Mouse (Mus musculus): ENCODE measurements around the gene Kcmf1. TPM values are rescaled to one million over a fixed set of nuclear protein-coding genes. Genes with fewer than 3 reads are reported as not detected.

Gene Kcmf1
- total RNA-seq (2021) = 10 to 100 TPM; 95.8 to 98.9 TPM

DNA sequence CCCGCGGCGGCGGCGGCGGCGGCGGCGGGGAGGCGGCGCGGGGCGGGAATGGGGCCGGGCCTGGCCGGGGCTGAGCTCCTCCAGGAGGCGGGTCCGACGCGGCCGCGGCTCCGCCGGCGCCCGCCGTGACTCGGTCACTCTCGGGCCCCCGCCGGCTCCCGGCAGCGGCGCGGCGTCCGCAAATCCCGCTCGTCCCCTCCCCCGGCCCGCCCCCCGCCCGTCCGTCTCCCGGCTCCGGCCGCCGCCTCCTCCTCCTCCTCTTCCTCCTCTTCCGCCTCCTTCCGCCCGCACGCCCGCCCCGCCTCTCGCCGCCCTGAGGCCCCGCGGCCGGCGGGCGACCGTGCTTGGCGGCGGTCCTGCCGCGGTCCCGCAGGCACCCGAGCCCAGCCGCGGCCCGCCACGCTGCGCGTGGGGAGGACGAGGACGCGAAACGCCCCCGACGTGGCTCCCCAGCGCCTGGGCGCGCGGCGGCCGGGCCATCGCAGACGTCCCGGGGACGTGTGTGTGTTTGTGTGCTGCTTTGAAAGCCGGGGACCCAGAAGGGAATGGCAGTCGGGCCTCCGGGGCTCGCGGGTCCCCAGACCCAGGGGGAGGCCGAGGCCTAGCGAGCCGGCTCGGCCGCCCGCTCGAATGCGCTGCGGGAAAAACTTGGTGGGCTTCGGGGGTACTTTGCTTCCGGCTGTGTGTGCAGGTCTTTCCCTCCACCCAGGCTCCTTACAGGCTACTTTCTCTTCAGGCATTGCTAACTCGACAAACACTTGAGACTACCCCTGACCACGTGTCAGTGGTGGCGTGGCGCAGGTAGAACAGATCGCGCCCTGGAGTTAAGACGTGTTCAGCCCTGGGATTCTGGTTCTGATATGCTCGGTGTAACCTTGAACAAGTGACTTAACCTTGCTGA is at the start of gene Kcmf1:
TSS of gene Kcmf1 (minus strand) at position 199 of the 901 bp plus-strand sequence.
- DNase-seq = peak; percentile 78

DNA sequence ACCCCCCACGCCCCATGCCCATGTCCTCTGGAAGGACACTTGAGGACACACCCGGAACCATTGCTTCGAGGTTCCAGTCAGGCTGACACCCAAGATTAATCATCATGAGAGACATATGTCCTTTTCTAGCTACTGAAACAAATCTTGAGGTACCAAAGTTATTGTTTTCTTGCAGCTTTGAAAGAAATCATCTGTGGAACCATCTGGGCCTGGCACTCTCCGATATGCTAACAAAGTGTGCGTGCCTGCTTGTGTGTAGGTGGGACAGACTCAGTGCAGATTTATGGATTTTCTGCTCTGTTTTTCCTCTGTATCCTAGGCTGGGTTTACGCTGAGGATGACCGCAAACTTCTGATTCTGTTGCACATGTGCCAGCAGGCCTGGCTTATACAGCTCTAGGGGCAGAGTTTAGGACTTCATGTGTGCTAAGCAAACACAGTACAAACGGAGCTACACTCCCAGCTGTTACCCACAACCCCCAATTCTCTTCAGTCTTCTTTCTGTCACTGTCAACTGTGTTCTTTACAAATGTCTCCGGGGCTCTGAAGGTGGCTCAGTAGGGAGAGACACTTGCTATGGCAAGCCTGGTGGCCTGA is 49.5 kb upstream of the Kcmf1 start:
- DNase-seq = no peak

DNA sequence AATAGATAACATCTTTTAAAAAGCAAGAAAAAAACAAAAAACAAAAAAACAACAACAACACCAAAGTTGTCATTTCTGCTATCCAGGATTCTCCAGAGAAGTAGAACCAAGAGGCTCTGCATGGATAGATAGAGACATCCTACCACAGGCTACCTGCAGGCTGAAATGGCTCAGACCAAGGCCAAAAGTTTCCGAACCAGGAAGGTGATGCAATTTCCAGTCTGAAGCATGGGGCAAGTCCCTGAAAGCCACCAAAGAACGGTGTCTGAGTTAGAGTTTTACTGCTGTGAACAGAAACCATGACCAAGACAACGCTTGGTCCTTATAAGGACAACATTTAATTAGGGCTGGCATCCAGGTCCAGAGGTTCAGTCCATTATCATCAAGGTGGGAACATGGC is 48.6 kb upstream of the Kcmf1 start:
- DNase-seq = no peak

DNA sequence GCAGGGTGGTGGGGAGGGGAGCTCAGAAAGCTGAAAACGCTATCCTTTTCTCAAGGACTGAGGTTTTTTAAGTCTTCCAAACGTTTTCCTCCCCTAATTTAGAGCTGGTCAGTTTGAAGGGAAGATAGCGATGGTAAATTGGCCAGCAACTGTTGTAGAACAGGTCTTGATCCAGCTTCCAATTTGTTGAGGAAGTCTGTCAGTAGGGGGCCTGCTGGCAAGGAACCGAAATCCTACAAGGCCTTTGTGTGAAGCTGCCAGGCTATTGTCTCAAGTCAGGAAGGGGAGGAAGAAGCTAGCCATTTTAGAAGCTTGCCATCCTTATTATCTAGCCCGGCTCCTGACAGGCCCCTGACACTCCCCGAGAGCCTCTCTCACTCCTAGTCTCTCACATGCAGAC is 48.2 kb upstream of the Kcmf1 start:
- peak; percentile 29 for DNase-seq

DNA sequence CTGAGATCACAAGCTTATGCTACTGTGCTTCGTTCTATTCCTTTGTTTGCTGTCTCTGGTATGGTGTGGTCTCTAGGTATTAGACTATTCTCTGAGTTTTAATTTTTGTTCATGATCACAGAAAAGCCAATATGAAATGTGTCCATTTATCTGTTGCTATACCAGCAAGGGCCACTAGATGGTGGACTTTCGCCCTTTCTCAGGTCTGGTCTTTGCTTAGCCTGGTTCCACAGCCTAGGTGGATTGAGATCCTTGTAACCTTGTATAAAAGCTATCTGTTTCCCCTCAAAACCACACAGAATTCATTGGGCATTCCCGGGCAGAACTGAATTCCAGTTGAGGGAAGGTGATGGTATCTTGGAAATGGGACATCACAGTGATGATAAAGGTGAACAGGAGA is 40.7 kb upstream of the Kcmf1 start:
- DNase-seq = peak; percentile 83

DNA sequence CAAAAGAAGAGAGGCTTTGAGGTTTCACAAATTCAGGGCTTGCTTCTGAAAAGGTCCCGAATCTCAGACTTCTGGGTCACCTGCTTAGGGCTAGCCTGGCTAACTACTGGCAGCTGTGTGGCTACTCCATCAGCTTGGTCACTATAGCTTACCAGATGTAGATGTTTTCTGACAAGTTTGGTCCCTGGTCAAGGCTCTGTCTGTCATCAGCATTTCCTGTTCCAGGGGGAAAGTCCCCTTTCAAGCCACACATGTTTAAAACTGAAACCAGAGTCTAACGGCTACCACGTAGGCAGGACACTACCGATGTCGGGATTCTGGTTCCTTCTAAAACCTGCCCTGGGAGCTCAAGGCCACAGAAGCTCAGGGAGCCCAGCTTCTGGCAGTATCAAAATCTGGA is 38.1 kb upstream of the Kcmf1 start:
- DNase-seq = no peak

DNA sequence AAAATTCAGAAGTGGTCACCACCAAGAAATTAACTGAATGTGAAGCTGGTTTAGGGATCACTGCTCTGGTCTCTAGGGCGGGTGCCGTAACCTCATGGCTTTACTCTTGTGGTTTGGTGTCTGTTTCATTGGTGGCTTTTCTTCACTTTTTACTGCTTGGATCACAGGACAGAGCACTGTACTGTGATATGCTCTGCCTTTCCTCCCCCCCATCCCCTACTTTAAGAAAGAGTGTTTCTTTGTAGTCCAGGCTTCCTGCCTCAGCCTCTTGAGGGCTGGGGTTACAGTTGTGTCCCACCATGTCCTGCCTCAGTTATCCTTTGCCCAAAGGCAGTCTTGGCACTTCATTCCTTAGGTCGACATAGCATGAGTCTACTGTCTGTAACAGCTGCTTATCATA is 37.7 kb upstream of the Kcmf1 start:
- DNase-seq = no peak

DNA sequence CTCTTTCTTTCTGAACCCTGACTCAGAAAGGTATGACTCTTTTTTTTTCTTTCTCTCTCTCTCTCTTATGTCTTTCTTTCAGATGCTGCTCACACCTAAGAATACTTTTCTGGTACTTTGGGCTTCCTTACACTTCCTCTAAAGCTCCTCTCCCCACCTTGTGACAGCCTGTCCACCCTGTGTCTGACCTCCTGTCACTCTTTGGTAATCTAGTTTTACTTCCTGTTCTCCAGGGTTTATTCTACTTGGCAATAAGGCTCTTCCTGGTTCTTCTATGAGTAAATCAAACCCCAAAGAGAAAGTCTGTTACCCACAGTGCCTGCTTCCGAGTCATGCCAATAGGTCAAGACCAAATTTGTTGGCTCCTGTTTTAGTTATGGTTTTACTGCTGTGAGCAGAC is 33.2 kb upstream of the Kcmf1 start:
- DNase-seq = no peak

DNA sequence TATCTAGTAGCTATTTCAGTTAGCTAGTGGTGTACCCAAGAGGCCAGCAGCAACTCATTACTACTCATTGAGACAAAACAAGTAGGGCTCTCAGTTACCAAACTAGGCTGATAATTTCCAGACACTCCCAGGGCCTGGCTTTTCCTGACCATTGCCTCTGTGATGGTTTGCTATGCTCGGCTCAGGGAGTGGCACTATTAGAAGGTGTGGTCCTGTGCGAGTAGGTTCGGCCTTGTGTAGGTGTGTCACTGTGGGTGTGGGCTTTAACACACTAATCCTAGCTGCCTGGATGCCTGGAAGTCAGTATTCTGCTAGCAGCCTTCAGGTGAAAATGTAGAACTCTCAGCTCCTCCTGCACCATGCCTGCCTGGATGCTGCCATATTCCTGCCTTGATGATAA is 31.8 kb upstream of the Kcmf1 start:
- DNase-seq = no peak

DNA sequence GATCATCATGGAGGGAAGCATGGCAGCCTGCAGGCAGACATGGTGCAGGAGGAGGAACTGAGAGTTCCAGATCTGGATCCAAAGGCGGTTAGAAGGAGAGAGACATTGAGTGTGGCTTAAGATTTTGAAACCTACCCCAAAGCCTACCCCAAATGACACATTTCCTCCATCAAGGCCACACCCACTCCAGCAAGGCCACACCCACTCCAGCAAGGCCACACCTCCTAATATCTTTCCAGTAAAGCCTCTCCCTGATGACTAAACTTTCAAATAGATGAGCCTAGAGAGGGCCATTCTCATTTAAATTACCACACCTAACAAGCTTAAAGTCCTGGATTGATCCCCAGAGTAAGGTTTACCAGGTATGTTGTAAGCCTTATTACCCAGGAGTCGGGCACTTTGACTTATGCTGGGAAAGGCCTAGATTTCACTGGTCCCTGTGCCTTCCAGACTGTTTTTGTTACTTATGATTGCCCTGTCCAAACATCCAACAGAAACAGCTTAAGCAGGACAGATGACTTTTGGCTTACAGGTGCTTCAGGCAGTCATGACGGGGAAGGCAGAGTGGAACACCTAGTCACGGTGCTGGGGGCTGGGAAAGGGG is 30.1 kb upstream of the Kcmf1 start:
- no peak for DNase-seq

DNA sequence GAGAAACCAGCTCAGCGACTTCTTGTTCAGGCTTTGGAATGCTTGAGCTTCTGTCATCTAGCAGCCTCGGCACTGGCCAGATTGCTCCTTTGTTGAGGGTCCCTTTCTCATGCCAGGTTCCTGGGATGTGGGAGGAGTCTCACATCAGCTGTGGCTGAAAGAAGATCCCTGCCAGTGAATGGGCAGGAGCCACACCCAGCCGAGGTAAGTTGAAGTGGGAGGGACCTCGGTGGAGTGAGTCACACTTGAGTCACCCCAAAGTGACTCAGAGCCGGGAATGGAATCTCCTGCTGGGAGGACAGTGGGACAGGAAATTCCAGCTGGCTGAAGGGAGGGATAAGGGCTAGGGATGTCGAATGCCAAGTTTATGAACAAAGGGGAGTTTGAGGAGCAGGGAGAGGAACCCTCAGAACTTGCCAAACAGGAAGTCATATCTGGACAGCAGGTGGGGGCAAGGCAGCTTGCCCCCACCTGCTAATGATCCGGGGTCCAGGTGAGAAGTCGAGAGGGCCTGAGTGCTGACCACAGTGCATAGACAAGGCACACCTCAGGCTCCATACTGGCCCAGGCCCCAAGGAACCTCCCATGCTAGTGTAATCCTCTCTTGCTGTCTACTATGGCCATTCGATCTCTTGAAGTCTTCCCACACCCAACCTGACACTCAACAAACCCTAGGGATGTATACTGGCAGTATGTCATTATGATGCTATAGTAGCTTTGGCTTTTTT is 27.1 kb upstream of the Kcmf1 start:
- peak; percentile 76 for DNase-seq

DNA sequence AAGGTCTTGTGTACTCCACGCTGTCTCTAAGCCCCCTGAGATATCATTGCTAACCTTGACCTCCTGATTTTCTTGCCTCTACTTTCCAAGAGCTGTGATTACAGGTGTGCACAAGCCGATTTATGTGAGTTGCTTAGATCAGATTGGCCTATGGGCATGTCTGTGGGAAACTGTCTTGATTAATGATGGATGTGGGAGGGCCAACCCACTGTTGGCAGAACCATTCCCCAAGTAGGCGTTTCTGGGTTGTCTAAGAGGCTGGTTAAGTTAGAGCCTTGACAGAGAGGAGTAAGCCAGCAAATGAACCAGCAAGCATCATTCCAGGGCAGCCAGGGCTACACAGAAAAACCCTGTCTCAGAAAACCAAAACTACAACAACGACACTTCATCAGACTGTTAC is 26.3 kb upstream of the Kcmf1 start:
- no peak for DNase-seq

DNA sequence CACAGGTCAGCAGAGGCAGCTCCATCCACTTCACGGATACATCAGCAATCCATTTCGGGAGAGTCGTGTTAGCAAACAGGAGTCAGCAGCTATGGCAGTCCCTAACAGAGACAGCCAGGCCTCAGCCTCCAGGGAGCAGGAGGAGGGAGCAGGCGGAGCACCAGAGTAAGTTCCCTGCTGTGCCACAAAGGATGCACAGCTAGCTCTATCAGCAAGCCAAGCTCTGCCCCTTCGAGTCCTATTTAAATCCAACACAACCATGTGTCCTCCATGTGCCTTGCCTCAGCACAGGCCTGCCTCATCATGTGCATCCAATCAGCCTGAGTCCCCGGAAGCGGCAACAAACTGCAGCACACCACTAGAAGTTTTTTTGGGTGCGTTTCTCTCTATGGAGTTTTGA is 23.6 kb upstream of the Kcmf1 start:
- no peak for DNase-seq

DNA sequence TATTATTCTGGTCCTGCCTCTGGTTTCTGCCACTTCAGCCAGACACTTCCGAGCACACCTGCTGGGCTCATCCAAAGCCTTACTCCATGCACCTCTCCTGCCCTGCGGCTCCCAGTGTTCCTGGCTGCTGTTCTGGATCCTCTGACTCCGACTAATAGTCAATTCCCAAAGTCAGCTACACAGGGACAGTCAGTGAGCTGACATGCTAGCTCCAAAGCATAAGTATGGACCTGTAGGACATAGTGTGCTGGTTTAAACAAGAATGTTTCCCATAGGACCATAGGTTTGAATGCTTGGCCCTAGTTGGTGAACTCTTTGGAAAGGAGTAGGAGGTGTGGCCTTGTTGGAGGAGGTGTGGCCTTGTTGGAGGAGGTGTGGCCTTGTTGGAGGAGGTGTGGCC is 21.3 kb upstream of the Kcmf1 start:
- no peak for DNase-seq

DNA sequence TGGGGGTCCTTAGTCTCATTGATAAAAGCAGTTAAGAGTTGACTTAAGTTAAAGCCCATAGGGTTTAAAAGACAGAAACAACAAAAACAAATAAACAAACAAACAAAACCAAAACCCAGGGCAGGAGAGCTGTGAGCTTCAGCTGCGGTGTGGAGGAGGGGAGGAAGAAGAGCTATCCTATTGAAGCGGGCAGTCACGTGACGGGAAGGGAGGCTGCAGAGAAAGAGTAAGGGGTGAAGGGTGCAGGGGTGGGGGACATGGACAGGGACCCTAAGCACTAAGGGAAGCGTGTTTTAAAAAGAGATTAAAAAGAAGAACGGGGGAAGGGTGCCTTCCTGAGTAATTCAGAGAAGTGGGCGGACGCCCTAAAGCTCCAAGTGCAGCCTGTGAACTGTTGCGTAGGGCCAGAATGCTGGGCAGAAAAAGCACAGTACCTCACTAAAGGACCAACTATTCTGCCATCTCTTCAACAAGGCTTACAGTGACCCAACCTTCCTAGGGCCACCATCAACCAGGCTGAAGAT is 18.8 kb upstream of the Kcmf1 start:
- DNase-seq = no peak

DNA sequence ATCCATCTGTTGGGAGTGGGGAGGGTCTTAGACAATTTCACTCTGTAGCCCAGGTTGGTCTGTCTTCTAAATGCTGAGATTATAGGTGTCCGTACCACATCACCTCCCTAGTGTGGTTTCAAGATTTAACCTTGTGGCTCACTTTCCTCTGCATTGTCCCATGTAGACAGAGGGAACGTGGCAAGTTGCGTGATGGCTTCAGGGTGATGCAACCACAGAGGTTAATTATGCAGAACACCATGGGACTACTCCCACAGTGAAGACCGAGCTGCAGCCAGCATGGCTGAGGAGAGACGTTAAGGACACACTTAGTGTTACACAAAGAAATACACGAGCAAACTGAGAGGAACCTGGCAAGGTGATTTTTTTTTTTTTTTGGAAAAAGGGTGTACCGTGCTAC is 16.6 kb upstream of the Kcmf1 start:
- no peak for DNase-seq

DNA sequence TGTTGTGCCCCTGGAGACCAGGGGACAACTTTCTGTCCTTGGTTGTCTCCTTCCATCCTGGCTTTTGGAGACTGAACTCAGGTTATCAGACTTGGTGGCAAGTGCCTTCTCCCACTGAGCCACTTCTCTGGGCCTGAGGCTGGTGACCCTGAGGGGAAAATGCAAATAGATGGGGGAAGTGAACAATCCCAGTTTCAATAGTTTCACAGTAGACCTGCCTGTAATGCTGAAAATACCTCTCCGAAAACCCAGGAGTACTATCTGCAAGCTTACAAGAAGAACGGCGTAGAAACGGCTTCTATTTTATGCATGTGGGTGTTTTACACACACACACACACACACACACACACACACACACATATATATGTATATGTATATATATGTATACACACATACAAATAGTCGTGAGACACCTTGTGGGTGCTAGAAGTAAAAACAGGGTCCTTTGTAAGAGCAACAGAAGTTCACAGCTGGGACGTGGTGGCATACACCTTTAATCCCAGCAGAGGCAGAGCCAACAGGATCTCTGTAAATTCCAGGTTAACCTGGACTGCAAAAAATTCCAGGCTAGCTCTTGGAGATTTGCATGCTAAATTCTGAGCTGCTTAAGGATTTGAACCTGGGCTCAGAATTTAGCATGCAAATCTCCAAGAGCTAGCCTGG is 14.4 kb upstream of the Kcmf1 start:
- no peak for DNase-seq

DNA sequence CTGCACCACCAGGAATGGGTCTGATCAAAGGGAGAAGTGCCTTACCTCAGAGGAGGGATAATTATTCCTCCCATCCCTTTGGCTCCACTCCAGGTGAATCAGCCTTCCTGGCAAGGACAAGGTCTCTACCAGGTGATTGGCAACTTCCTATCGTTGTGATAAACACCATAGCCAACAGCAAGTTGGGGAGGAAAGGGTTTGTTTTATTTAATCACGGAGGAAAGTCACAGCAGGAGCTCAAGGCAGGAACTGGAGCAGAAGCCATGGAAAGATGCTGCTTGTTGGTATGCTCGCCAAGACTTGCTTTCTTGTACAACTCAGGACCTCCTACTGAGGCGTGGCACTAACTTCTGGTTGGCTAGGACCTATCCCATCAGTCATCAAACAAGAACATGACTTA is 11.5 kb upstream of the Kcmf1 start:
- DNase-seq = no peak

DNA sequence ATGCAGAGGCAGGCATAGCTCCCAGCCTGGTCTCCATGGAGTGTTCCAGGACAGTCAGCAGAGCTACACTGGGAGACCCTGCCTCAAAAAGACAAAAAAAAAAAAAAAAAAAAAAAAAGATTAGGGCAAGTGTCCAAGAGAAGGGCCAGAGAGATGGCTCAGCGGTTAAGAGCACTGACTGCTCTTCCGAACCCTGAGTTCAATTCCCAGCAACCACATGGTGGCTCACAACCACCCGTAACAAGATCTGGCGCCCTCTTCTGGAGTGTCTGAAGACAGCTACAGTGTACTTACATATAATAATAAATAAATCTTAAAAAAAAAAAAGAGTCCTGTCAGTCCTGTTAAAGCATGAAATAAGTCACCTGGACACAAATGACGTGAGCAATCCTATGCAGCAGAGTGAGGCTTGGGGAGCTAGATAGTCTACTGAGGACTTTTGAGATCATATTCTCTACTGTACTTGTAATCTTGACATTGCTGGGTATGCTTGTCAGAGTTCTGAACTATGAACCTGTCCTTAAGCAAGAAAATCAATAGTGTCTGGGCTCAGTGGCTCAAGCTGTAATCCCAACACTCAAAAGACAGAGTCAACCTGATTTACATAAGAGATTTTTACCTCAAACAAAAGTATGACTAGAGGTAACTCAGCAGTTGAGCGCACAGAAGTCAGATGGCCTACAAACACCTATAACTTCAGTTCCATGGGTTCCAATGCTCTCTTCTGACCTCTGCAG is 2.6 kb upstream of the Kcmf1 start:
- DNase-seq = no peak

DNA sequence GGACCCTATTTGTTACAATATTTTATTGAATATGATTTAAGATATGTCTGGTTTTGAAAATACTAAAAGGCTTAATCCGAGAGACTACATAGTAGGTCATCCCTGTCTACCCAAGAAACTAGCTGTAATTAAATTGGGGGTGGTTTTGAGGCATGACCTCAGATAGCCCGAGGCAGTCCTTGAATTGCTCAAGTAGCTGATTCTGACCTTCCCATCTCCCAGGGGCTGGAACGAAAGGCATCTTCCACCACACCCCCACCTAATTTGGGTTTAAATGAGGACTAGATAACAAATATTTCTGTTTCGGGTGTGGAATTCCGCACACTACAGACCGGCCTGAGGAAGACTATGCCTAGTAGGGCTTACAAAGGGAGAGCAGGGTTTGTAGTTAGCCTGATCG is 1.2 kb upstream of the Kcmf1 start:
- DNase-seq = no peak

DNA sequence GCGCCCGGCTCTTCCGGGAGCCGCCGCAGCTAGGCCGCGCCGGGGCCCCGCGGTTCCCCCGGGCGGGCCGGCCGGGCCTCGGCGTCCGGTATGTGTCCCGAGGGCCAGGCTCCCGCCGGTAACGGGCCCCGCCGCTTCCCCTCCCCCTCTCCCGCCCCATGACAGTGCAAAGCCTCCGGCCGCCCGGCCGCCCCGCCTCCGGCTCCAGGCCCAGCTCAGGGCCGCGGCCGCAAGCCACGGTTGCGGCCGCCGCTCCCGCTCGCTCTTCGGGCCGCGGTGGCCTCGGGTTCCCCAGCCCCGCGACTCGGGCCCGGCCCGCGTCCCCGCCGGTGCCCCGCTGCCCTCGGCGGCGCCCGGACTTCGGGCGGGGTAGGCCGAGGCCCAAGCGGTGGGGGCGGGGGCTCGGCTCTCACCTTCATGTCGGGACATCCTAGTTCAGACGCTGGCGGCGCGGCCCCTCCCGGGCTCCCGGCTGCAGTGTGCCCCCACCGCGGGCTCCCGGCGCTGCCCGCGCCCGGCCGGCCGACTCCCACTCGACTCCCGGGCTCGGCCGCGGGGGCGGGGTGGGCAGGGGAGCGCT is 488 bp downstream of the Kcmf1 start:
- no peak for DNase-seq
